Mouse (Mus musculus) B cell, adult 67 days (primary cell): Measurements from ENCODE around the gene Slc25a51. TPM values are rescaled to one million over a fixed set of nuclear protein-coding genes. Genes with fewer than 3 reads are reported as not detected.

Source experiments
- total RNA-seq, 2 experiments: library from RNA; stranded (reverse); gene quantifications; 4 replicates each; pipeline ENCODE4 v1.2.4; 2023

Gene Slc25a51
- 10 to 100 TPM; 57.3 to 78.2 TPM for total RNA-seq

GRCm38 (mm10) chr4:45408427-45409132, at the start of gene Slc25a51:
Slc25a51 (minus strand) TSS chr4:45408766.

Other genes with a start within 250 kb of the Slc25a51 start
- not detected for gene Frmpd1, start 223.9 kb downstream of the Slc25a51 start, total RNA-seq
- 1 to 10 TPM; 7.7 to 8.5 TPM for gene Trmt10b, start 111.6 kb downstream of the Slc25a51 start, total RNA-seq
- 10 to 100 TPM; 20.8 to 23.4 TPM for gene Dcaf10, start 66.7 kb downstream of the Slc25a51 start, total RNA-seq
- 10 to 100 TPM; 40.0 to 48.8 TPM for gene Exosc3, start 66.0 kb downstream of the Slc25a51 start, total RNA-seq
- gene Shb, start 123.7 kb upstream of the Slc25a51 start, total RNA-seq: 1 to 10 TPM; 1.5 to 2.7 TPM